Mouse (Mus musculus) lung, embryonic 15.5 days (tissue): ENCODE data around the gene Peli2. TPM values are rescaled to one million over a fixed set of nuclear protein-coding genes. Genes with fewer than 3 reads are reported as not detected.

Experiments used
- ATAC-seq: fragments of 200-750 bp; cut with Nextera tagmentation; 2 replicates; pipeline ENCODE4 v1.8.0; 2017; ENCODE audit warnings: moderate number of reproducible peaks, borderline replicate concordance; ENCODE audit not compliant: low FRiP score, low TSS enrichment; ENCODE audit errors: extremely low read depth
- H3K27ac ChIP-seq: fragments of 300-500 bp; sonication (generic); 2 replicates; pipeline ENCODE4 v1.5.1; 2015; ENCODE audit warnings: moderate library complexity, mild to moderate bottlenecking, inconsistent platforms
- H3K27me3 ChIP-seq: fragments of 300-500 bp; sonication (generic); 2 replicates; pipeline ENCODE4 v1.6.1; 2015; ENCODE audit warnings: inconsistent platforms
- H3K36me3 ChIP-seq: fragments of 300-500 bp; sonication (generic); 2 replicates; pipeline ENCODE4 v1.6.1; 2015; ENCODE audit warnings: inconsistent platforms
- H3K4me1 ChIP-seq: fragments of 300-500 bp; sonication (generic); 2 replicates; pipeline ENCODE4 v1.6.1; 2015; ENCODE audit warnings: inconsistent platforms
- H3K4me2 ChIP-seq: fragments of 300-500 bp; sonication (generic); 2 replicates; pipeline ENCODE4 v1.6.1; 2015; ENCODE audit warnings: inconsistent platforms, mild to moderate bottlenecking, moderate library complexity
- H3K4me3 ChIP-seq: fragments of 300-500 bp; sonication (generic); 2 replicates; pipeline ENCODE4 v1.5.1; 2015; ENCODE audit warnings: mild to moderate bottlenecking, inconsistent platforms
- H3K9ac ChIP-seq: fragments of 300-500 bp; sonication (generic); 2 replicates; pipeline ENCODE4 v1.6.1; 2015; ENCODE audit warnings: inconsistent platforms
- H3K9me3 ChIP-seq: fragments of 300-500 bp; sonication (generic); 2 replicates; pipeline ENCODE4 v1.6.1; 2016; ENCODE audit warnings: inconsistent platforms
- WGBS: fragments of 180-500 bp; shearing (Covaris S2); methylation state at CpG from one replicate; pipeline ENCODE4 v1.1.7; 2015; 5-methylcytosine and 5-hydroxymethylcytosine counted together
- polyA plus RNA-seq: library from polyadenylated mRNA; unstranded; fragments of >200 nt; fragmentation: Nextera tagmentation; extraction: Ambion mirVana; gene quantifications from 2 replicates; pipeline ENCODE4 v1.2.1, GENCODE M21; 2015

The Peli2 gene
- polyA plus RNA-seq, 1 experiment from 2014 or later, result 15.1 TPM

- Histone ChIP-seq H3K9me3 (no peaks in the 10 kb centered on the region), H3K27ac (peak overlapping the region; percentile 47; the same call in 1 of the 2 replicates), H3K9ac (no peak overlapping the region), H3K36me3 (no peaks in the 10 kb centered on the region), H3K4me1 (peaks cover 41% of the 10 kb centered on the region), H3K4me2 (no peak overlapping the region), H3K4me3 (no peak overlapping the region), H3K27me3 (no peaks in the 10 kb centered on the region)
- ATAC-seq, result peak; percentile 57; the same call in 1 of the 2 replicates
- WGBS, result 44% methylated on average over 9 of the region's 9 CpGs
Measured at GRCm38 (mm10) chr14:48173840-48174239, 53.2 kb downstream of the Peli2 start.

DNA sequence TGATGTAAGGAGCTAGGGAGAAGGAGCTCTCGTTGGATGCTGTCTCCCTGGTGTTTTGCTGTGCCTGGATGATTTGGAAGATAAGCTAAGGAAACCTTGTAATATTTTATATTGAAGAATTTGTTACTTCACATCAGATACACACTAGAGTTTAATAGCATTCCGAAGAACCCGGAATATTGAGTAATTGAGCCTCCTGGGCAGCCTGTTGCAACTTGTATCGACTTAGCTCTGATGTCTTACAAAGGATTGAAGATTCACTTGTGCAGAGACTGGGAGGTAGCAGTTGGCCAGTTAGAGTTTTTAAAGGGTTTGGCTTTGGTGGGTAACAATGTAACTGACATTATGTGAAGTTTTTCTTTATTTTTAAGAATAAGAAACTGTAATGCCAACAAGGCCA, 53.7 kb downstream of the Peli2 start:
- Histone ChIP-seq H3K4me3 (no peak overlapping the region), H3K9ac (no peak overlapping the region), H3K4me2 (no peak overlapping the region), H3K9me3 (no peaks in the 10 kb centered on the region), H3K27ac (peak overlapping the region; percentile 35; the same call in 1 of the 2 replicates), H3K36me3 (no peaks in the 10 kb centered on the region), H3K27me3 (no peaks in the 10 kb centered on the region), H3K4me1 (peaks cover 38% of the 10 kb centered on the region)
- no peak for ATAC-seq
- WGBS, result 58% methylated on average over 4 of the region's 4 CpGs

GRCm38 (mm10) chr14:48175115-48175514, 54.5 kb downstream of the Peli2 start:
- ATAC-seq, result no peak
- H3K4me1 ChIP-seq, result peaks cover 34% of the 10 kb centered on the region
- H3K9ac ChIP-seq, result no peak overlapping the region
- no peak overlapping the region for H3K4me2 ChIP-seq
- H3K27me3 ChIP-seq, result no peaks in the 10 kb centered on the region
- no peak overlapping the region for H3K4me3 ChIP-seq
- H3K36me3 ChIP-seq, result no peaks in the 10 kb centered on the region
- no peaks in the 10 kb centered on the region for H3K9me3 ChIP-seq
- no peak overlapping the region for H3K27ac ChIP-seq
- WGBS, result 73% methylated on average over 8 of the region's 8 CpGs

DNA sequence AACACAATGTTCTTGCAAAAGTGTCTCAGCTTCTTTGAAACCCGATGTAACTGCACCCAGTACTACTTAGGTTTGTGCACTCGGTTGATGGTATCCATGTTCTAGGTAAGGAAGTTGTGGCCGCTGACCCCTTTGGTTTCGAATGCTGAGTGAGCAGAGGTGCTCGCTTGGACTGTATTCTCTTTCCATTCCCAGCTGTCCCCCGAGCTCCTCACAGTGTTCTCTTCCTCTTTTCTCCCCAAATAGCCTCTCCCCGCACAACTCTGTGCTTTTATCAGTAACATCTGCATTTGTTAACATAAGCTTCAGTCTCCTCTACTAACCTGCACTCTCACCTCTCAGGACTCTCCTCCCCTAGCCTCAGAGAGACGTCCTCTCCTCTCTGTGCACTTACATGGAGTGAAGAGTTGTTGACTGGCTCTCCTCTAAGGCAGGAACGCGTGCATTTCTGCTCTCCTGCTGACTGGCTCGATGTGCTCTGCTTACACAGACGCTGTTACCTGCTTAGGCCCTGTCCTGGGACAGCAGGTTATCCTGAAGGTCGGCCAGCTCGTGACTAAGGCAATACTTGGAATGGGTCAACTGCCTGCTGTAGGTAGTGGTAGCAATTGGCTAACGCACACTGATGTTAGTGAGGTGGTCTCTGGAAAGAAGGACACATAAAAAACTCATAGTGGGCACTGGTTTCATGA, 57.8 kb downstream of the Peli2 start:
- no peak overlapping the region for H3K9ac ChIP-seq
- 0 out of 2 replicates have a peak, but pooled peaks cover 3% of the 10 kb centered on the region for H3K9me3 ChIP-seq
- ATAC-seq, result no peak
- H3K36me3 ChIP-seq, result peaks cover 5% of the 10 kb centered on the region; the same call in 1 of the 2 replicates
- H3K4me2 ChIP-seq, result no peak overlapping the region
- H3K27ac ChIP-seq, result no peak overlapping the region
- peaks cover 3% of the 10 kb centered on the region; the same call in 1 of the 2 replicates for H3K4me1 ChIP-seq
- H3K27me3 ChIP-seq, result no peaks in the 10 kb centered on the region
- 64% methylated on average over 15 of the region's 15 CpGs for WGBS
- no peak overlapping the region for H3K4me3 ChIP-seq

GRCm38 (mm10) chr14:48179021-48179420, 58.4 kb downstream of the Peli2 start:
- H3K36me3 ChIP-seq, result peaks cover 6% of the 10 kb centered on the region; the same call in 1 of the 2 replicates
- no peak overlapping the region for H3K4me3 ChIP-seq
- whole genome bisulfite sequencing, result 71% methylated on average over 8 of the region's 8 CpGs
- H3K4me1 ChIP-seq, result no peaks in the 10 kb centered on the region
- H3K27me3 ChIP-seq, result no peaks in the 10 kb centered on the region
- H3K9me3 ChIP-seq, result 0 out of 2 replicates have a peak, but pooled peaks cover 3% of the 10 kb centered on the region
- H3K4me2 ChIP-seq, result no peak overlapping the region
- ATAC-seq, result no peak
- H3K9ac ChIP-seq, result no peak overlapping the region
- H3K27ac ChIP-seq, result no peak overlapping the region

- H3K27me3 ChIP-seq, result no peaks in the 10 kb centered on the region
- no peak overlapping the region for H3K27ac ChIP-seq
- whole genome bisulfite sequencing, result 71% methylated on average over 6 of the region's 6 CpGs
- no peak overlapping the region for H3K4me3 ChIP-seq
- no peak for ATAC-seq
- H3K4me1 ChIP-seq, result peaks cover 15% of the 10 kb centered on the region
- H3K9me3 ChIP-seq, result 0 out of 2 replicates have a peak, but pooled peaks cover 3% of the 10 kb centered on the region
- no peak overlapping the region for H3K9ac ChIP-seq
- no peak overlapping the region for H3K4me2 ChIP-seq
- H3K36me3 ChIP-seq, result peaks cover 4% of the 10 kb centered on the region; the same call in 1 of the 2 replicates
Measured at GRCm38 (mm10) chr14:48186302-48186701, 65.7 kb downstream of the Peli2 start.

DNA sequence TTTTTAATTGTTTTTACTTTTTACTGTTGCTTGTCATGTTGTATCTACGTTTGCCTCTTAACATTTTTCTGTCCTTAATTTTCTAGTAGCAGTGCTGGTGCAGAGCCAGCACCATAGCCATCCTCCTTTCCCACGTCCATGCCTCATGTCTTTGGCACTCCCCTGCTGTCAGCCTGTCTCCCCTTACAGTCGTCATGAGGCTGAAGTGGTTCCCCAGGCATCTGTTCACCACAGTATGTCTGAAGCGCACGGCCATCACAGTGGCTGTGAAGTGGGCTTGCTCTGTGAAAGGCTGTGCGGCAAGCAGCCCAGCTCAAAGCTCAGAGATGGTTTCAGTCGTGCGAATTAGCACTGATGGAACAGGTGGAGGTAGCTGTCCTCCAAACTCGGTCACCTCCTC, 66.5 kb downstream of the Peli2 start:
- Histone ChIP-seq H3K27ac (no peak overlapping the region), H3K4me3 (no peak overlapping the region), H3K36me3 (peaks cover 4% of the 10 kb centered on the region; the same call in 1 of the 2 replicates), H3K4me1 (peaks cover 19% of the 10 kb centered on the region), H3K4me2 (no peak overlapping the region), H3K27me3 (no peaks in the 10 kb centered on the region), H3K9me3 (no peaks in the 10 kb centered on the region), H3K9ac (no peak overlapping the region)
- no peak for ATAC-seq
- 63% methylated on average over 9 of the region's 9 CpGs for WGBS

- no peak; the same call in 1 of the 2 replicates for ATAC-seq
- no peak overlapping the region for H3K9ac ChIP-seq
- no peaks in the 10 kb centered on the region for H3K27me3 ChIP-seq
- H3K4me2 ChIP-seq, result no peak overlapping the region
- H3K4me1 ChIP-seq, result peaks cover 22% of the 10 kb centered on the region
- 63% methylated on average over 8 of the region's 8 CpGs for WGBS
- no peak overlapping the region for H3K27ac ChIP-seq
- no peaks in the 10 kb centered on the region for H3K9me3 ChIP-seq
- H3K4me3 ChIP-seq, result no peak overlapping the region
- no peaks in the 10 kb centered on the region for H3K36me3 ChIP-seq
Measured at GRCm38 (mm10) chr14:48189330-48189729, 68.7 kb downstream of the Peli2 start.

DNA sequence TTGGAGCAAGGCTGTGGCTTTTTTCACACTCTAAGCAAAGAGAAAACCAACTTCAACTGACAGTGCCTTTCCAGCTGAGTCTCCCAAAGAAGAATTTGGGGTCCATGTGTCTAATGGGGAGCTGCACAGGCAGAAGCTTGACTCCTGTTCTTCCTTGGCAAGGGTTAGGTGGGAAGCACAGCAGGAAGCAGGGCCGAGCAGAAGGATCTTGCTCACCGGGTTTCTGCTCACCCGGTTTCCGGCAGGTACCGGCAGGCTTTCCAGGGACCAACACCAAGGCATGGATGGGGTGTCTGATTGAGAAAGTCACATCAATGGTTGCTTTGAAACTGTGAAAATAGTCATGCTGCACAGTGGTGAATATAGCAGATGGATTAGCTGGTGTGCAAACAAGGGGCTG, 70.3 kb downstream of the Peli2 start:
- no peak overlapping the region for H3K27ac ChIP-seq
- no peak overlapping the region for H3K4me3 ChIP-seq
- ATAC-seq, result no peak
- no peaks in the 10 kb centered on the region for H3K9me3 ChIP-seq
- no peaks in the 10 kb centered on the region for H3K27me3 ChIP-seq
- H3K36me3 ChIP-seq, result no peaks in the 10 kb centered on the region
- WGBS, result 91% methylated on average over 5 of the region's 5 CpGs
- no peak overlapping the region for H3K4me2 ChIP-seq
- H3K4me1 ChIP-seq, result peaks cover 32% of the 10 kb centered on the region
- no peak overlapping the region for H3K9ac ChIP-seq

GRCm38 (mm10) chr14:48191925-48192324, 71.3 kb downstream of the Peli2 start:
- 90% methylated on average over 3 of the region's 3 CpGs for WGBS
- no peak overlapping the region for H3K27ac ChIP-seq
- H3K27me3 ChIP-seq, result no peaks in the 10 kb centered on the region
- peaks cover 34% of the 10 kb centered on the region for H3K4me1 ChIP-seq
- H3K36me3 ChIP-seq, result no peaks in the 10 kb centered on the region
- ATAC-seq, result no peak
- H3K9ac ChIP-seq, result no peak overlapping the region
- H3K9me3 ChIP-seq, result no peaks in the 10 kb centered on the region
- no peak overlapping the region for H3K4me2 ChIP-seq
- H3K4me3 ChIP-seq, result no peak overlapping the region

GRCm38 (mm10) chr14:48196804-48197203, 76.2 kb downstream of the Peli2 start:
- Histone ChIP-seq H3K4me1 (peaks cover 62% of the 10 kb centered on the region), H3K4me3 (no peak overlapping the region), H3K9ac (no peak overlapping the region), H3K4me2 (no peak overlapping the region), H3K27me3 (no peaks in the 10 kb centered on the region), H3K9me3 (no peaks in the 10 kb centered on the region), H3K27ac (no peak overlapping the region), H3K36me3 (no peaks in the 10 kb centered on the region)
- WGBS, result 38% methylated on average over 5 of the region's 5 CpGs
- ATAC-seq, result no peak

DNA sequence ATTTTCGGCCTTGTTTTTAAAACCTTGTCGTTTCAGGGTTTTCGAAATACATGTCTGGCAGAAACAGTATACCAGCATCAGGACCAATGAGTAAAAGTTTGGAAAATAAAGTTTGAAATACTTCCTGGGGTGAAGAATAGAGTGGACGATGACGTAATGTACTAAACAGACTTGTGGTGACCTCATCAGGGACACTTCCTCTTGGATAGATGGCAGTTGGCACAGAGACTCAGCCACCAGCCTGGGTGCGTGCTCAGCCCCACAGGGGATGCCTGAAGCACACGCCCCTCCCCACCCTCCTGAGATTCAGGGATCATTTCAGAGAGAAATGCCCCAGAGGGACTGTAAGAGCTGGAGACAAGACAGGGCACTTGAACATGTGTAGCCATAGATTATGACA, 76.7 kb downstream of the Peli2 start:
- no peak overlapping the region for H3K4me2 ChIP-seq
- ATAC-seq, result peak; percentile 11
- no peaks in the 10 kb centered on the region for H3K9me3 ChIP-seq
- H3K9ac ChIP-seq, result no peak overlapping the region
- H3K27me3 ChIP-seq, result no peaks in the 10 kb centered on the region
- H3K4me3 ChIP-seq, result no peak overlapping the region
- H3K36me3 ChIP-seq, result no peaks in the 10 kb centered on the region
- 55% methylated on average over 7 of the region's 7 CpGs for WGBS
- peaks cover 67% of the 10 kb centered on the region for H3K4me1 ChIP-seq
- H3K27ac ChIP-seq, result peak overlapping the region; percentile 37; the same call in 1 of the 2 replicates
